Mouse (Mus musculus) T-cell, adult 66 days (primary cell): ENCODE data around the gene Anapc2. TPM values are rescaled to one million over a fixed set of nuclear protein-coding genes. Genes with fewer than 3 reads are reported as not detected.

Experiments used
- total RNA-seq, 2 experiments: library from RNA; stranded (reverse); gene quantifications; 3 replicates in 1 of 2; 4 replicates in 1 of 2; pipeline ENCODE4 v1.2.4; 2023

Anapc2 gene
- 100 to 1,000 TPM; 108 to 110 TPM for total RNA-seq

GRCm38 (mm10) chr2:25271827-25272511 lies at the start of gene Anapc2, which contains the start of gene Ssna1:
Gene Anapc2 (plus strand): TSS chr2:25272478.
Gene Ssna1 (minus strand): TSS chr2:25272438.

GRCm38 (mm10) chr2:25224492-25224765 lies 47.8 kb upstream of the Anapc2 start, which contains the start of gene Tubb4b:
Gene Tubb4b (minus strand): TSS chr2:25224702.

GRCm38 (mm10) chr2:25234050-25234449 lies 38.2 kb upstream of the Anapc2 start, which contains the start of gene Slc34a3:
Gene Slc34a3 (minus strand): TSS chr2:25234364.

GRCm38 (mm10) chr2:25236614-25237013 lies 35.7 kb upstream of the Anapc2 start, which contains the start of gene Rnf224:
Gene Rnf224 (minus strand): TSS chr2:25236787.

GRCm38 (mm10) chr2:25242101-25242506 lies 30.2 kb upstream of the Anapc2 start, which contains the start of the genes Rnf208 and Cysrt1:
Gene Rnf208 (plus strand): TSS chr2:25242255.
Gene Cysrt1 (minus strand): TSS chr2:25242452.

GRCm38 (mm10) chr2:25246183-25247072 lies 25.9 kb upstream of the Anapc2 start, which contains the start of gene AL732309.1:
Gene AL732309.1 (minus strand): TSS chr2:25246863.

GRCm38 (mm10) chr2:25255284-25255779 lies 16.9 kb upstream of the Anapc2 start, which contains the start of gene Tmem203:
Gene Tmem203 (plus strand): TSS chr2:25255439.

GRCm38 (mm10) chr2:25262291-25262767 lies 9.9 kb upstream of the Anapc2 start, which contains the start of gene Tprn:
Gene Tprn (plus strand): TSS chr2:25262618.

GRCm38 (mm10) chr2:25287927-25288649 lies 15.8 kb downstream of the Anapc2 start, which contains the start of gene Tmem210:
Gene Tmem210 (plus strand): TSS chr2:25288145.

GRCm38 (mm10) chr2:25289651-25290050 lies 17.4 kb downstream of the Anapc2 start, which contains the start of gene Lrrc26:
Gene Lrrc26 (plus strand): TSS chr2:25289915.

GRCm38 (mm10) chr2:25318971-25319773 lies 46.9 kb downstream of the Anapc2 start, which contains the start of gene Grin1:
Gene Grin1 (minus strand): TSS chr2:25319187.

GRCm38 (mm10) chr2:25332286-25333160 lies 60.2 kb downstream of the Anapc2 start, which contains the start of gene Man1b1:
Gene Man1b1 (plus strand): TSS chr2:25332338.

Other genes with a start within 250 kb of the Anapc2 start
- gene Nsmf, start 218.1 kb upstream of the Anapc2 start, total RNA-seq, result 10 to 100 TPM; 26.3 to 27.9 TPM
- not detected for gene Entpd8, start 192.2 kb upstream of the Anapc2 start, total RNA-seq
- gene Noxa1, start 177.3 kb upstream of the Anapc2 start, total RNA-seq, result under 1 TPM; 0.35 to 0.71 TPM
- gene Nrarp, start 91.7 kb upstream of the Anapc2 start, total RNA-seq, result 1 to 10 TPM; 2.8 to 5.0 TPM
- gene Tor4a, start 75.6 kb upstream of the Anapc2 start, total RNA-seq, result 10 to 100 TPM; 35.7 to 39.1 TPM
- gene Nelfb, start 61.0 kb upstream of the Anapc2 start, total RNA-seq, result 10 to 100 TPM; 74.8 to 89.9 TPM
- under 1 TPM in 1 of 2 experiments, not detected in 1; 0.50 TPM for gene Stpg3, start 57.8 kb upstream of the Anapc2 start, total RNA-seq
- not detected for gene Fam166a, start 53.7 kb upstream of the Anapc2 start, total RNA-seq
- 100 to 1,000 TPM; 122 to 138 TPM for gene Tubb4b, start 47.8 kb upstream of the Anapc2 start, total RNA-seq
- gene Slc34a3, start 38.1 kb upstream of the Anapc2 start, total RNA-seq, result not detected
- not detected for gene Rnf224, start 35.7 kb upstream of the Anapc2 start, total RNA-seq
- gene Rnf208, start 30.2 kb upstream of the Anapc2 start, total RNA-seq, result 1 to 10 TPM in 1 of 2 experiments, under 1 TPM in 1; 0.82 to 1.4 TPM
- not detected for gene Cysrt1, start 30.0 kb upstream of the Anapc2 start, total RNA-seq
- 10 to 100 TPM in 1 of 2 experiments, 1 to 10 TPM in 1; 9.0 to 11.1 TPM for gene AL732309.1, start 25.6 kb upstream of the Anapc2 start, total RNA-seq
- gene Tmem203, start 17.0 kb upstream of the Anapc2 start, total RNA-seq, result 10 to 100 TPM; 16.7 to 17.9 TPM
- gene Tprn, start 9.9 kb upstream of the Anapc2 start, total RNA-seq, result 10 to 100 TPM; 15.9 to 22.1 TPM
- gene Ssna1, start within 50 bp of the Anapc2 start, total RNA-seq, result 10 to 100 TPM; 43.8 to 45.5 TPM
- not detected for gene Tmem210, start 15.7 kb downstream of the Anapc2 start, total RNA-seq
- not detected for gene Lrrc26, start 17.4 kb downstream of the Anapc2 start, total RNA-seq
- gene Grin1, start 46.7 kb downstream of the Anapc2 start, total RNA-seq, result not detected
- 10 to 100 TPM; 46.4 to 46.6 TPM for gene Man1b1, start 59.9 kb downstream of the Anapc2 start, total RNA-seq
- 10 to 100 TPM; 10.7 to 22.7 TPM for gene Dpp7, start 83.9 kb downstream of the Anapc2 start, total RNA-seq
- 10 to 100 TPM in 1 of 2 experiments, 1 to 10 TPM in 1; 8.9 to 12.4 TPM for gene Uap1l1, start 93.2 kb downstream of the Anapc2 start, total RNA-seq
- 1 to 10 TPM in 1 of 2 experiments, under 1 TPM in 1; 0.39 to 2.7 TPM for gene Sapcd2, start 99.8 kb downstream of the Anapc2 start, total RNA-seq
- not detected for gene Entpd2, start 123.4 kb downstream of the Anapc2 start, total RNA-seq
- 1 to 10 TPM; 3.3 to 3.8 TPM for gene Npdc1, start 126.9 kb downstream of the Anapc2 start, total RNA-seq
- under 1 TPM; 0.39 to 0.73 TPM for gene Fut7, start 150.8 kb downstream of the Anapc2 start, total RNA-seq
- 10 to 100 TPM; 82.9 to 83.2 TPM for gene Abca2, start 156.2 kb downstream of the Anapc2 start, total RNA-seq
- 1 to 10 TPM in 1 of 2 experiments, not detected in 1; 1.4 TPM for gene Clic3, start 184.4 kb downstream of the Anapc2 start, total RNA-seq
- gene Paxx, start 188.6 kb downstream of the Anapc2 start, total RNA-seq, result 10 to 100 TPM; 71.5 to 79.3 TPM
- gene Ptgds, start 197.6 kb downstream of the Anapc2 start, total RNA-seq, result not detected
- gene Lcn12, start 221.4 kb downstream of the Anapc2 start, total RNA-seq, result not detected
- gene Fbxw5, start 228.3 kb downstream of the Anapc2 start, total RNA-seq, result 10 to 100 TPM; 51.3 to 54.9 TPM
- gene C8g, start 229.2 kb downstream of the Anapc2 start, total RNA-seq, result 1 to 10 TPM; 1.0 to 1.3 TPM